26 mouse cellular contexts compared by ENCODE assay signal in genomic region chr3:53315449-53315848, GRCm38 (mm10).
"Had no signal": no experiment of that assay in that cellular context is flagged by ENCODE, and none has a peak within 500 bp of the region (broad histone marks: within the 10 kb centered on the region; RNA-seq: fewer than 3 reads in every experiment).

No protein-coding gene starts in this region.

- DNase-seq: cerebellum, adult 2 months; cerebellum, adult 8-10 months; cerebellum, adult 9-10 months; cerebellum, adult 9-11 months; cerebellum, postnatal 10 days; cerebellum, postnatal 14 days; cerebellum, postnatal 25 days; cerebellum, postnatal 36 days; embryo, embryonic 11 days; gastrocnemius, adult 2 months; gastrocnemius, postnatal 10 days; gastrocnemius, postnatal 14 days; gastrocnemius, postnatal 25 days; gastrocnemius, postnatal 36 days; heart, adult 18-20 months; heart, adult 2 months had no signal

- H3K4me3 ChIP-seq: embryonic facial prominence, embryonic 10.5 days; embryonic facial prominence, embryonic 12.5 days; embryonic facial prominence, embryonic 13.5 days; embryonic facial prominence, embryonic 15.5 days; erythroblast, embryonic 14.5 days; forebrain, embryonic 12.5 days; forebrain, embryonic 13.5 days; forebrain, embryonic 15.5 days; gastrocnemius, adult 2 months; heart, adult 2 months; heart, embryonic 10.5 days had no signal

- H3K27ac ChIP-seq: embryonic facial prominence, embryonic 10.5 days; embryonic facial prominence, embryonic 12.5 days; embryonic facial prominence, embryonic 13.5 days; embryonic facial prominence, embryonic 15.5 days; forebrain, embryonic 12.5 days; forebrain, embryonic 13.5 days; forebrain, embryonic 15.5 days; gastrocnemius, adult 2 months; heart, adult 2 months; heart, embryonic 10.5 days had no signal

- ATAC-seq: forebrain, embryonic 13.5 days; forebrain, embryonic 15.5 days had no signal

- H3K9me3 ChIP-seq: embryonic facial prominence, embryonic 10.5 days; embryonic facial prominence, embryonic 12.5 days; embryonic facial prominence, embryonic 13.5 days; embryonic facial prominence, embryonic 15.5 days; forebrain, embryonic 12.5 days; forebrain, embryonic 13.5 days; forebrain, embryonic 15.5 days; heart, embryonic 10.5 days had no signal

- H3K9ac ChIP-seq: embryonic facial prominence, embryonic 12.5 days; embryonic facial prominence, embryonic 13.5 days; embryonic facial prominence, embryonic 15.5 days; forebrain, embryonic 12.5 days; forebrain, embryonic 13.5 days; forebrain, embryonic 15.5 days had no signal

- H3K27me3 ChIP-seq: embryonic facial prominence, embryonic 12.5 days; embryonic facial prominence, embryonic 13.5 days; embryonic facial prominence, embryonic 15.5 days; forebrain, embryonic 12.5 days; forebrain, embryonic 13.5 days; forebrain, embryonic 15.5 days had no signal

- H3K36me3 ChIP-seq: embryonic facial prominence, embryonic 10.5 days; embryonic facial prominence, embryonic 12.5 days; embryonic facial prominence, embryonic 13.5 days; embryonic facial prominence, embryonic 15.5 days; forebrain, embryonic 12.5 days; forebrain, embryonic 15.5 days; heart, embryonic 10.5 days had no signal

- H3K4me1 ChIP-seq: embryonic facial prominence, embryonic 10.5 days; embryonic facial prominence, embryonic 12.5 days; embryonic facial prominence, embryonic 13.5 days; embryonic facial prominence, embryonic 15.5 days; forebrain, embryonic 12.5 days; forebrain, embryonic 13.5 days had no signal

- H3K4me2 ChIP-seq: embryonic facial prominence, embryonic 12.5 days; embryonic facial prominence, embryonic 13.5 days; embryonic facial prominence, embryonic 15.5 days; forebrain, embryonic 12.5 days; forebrain, embryonic 13.5 days; forebrain, embryonic 15.5 days; heart, embryonic 11.5 days had no signal
